Mouse (Mus musculus): ENCODE data around the gene Kpna1. TPM values are rescaled to one million over a fixed set of nuclear protein-coding genes. Genes with fewer than 3 reads are reported as not detected.
A peak's percentile ranks its signal among the peaks of the same experiment; 100 is the strongest.
"Not testable (repeated sequence)": the region's sequence is repeated elsewhere in the genome, so short reads cannot be mapped to it uniquely, and the experiment has no call there.

The Kpna1 gene
- 7.7 and 10.9 TPM in 2 replicates for polyA plus RNA-seq (2012; rRNA removed)
- polyA plus RNA-seq (2014; fragmentation: Nextera tagmentation; extraction: Ambion mirVana) = 35.0 and 36.1 TPM in 2 replicates

DNA sequence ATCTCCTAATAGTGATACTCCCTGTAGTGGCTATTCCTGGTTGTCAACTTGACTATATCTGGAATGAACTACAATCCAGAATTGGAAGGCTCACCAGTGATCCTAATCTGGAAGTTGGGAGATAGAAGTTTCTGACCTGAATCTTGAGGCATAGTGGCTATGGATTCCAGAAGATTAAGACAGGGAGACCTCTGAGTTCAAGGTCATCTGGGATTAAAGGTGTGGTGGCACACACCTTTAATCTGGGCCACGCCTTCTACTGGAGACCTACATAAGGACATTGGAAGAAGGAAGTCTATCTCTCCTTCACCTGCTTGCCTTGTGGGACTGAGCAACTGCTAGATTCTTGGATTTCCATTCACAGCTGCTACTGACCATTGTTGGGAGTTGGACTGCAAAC, at the start of gene Kpna1:
TSS of gene Kpna1 (plus strand) at position 301 of the 400 bp plus-strand sequence.
- not testable (repeated sequence) for H3K9ac ChIP-seq (replicated peaks); H3K27me3 ChIP-seq (ENCODE audit: control insufficient read depth, insufficient read depth, low read length); H3K4me3 ChIP-seq (ENCODE audit: insufficient read depth in 1 of 2, low read depth in 2 of 2, low read length in 2 of 2); H3K9me3 ChIP-seq (ENCODE audit: control insufficient read depth, low read length); DNase-seq (ENCODE audit: low read depth in 3 of 3, low spot score in 3 of 3); H3K27ac ChIP-seq; H3K36me3 ChIP-seq (replicated peaks; ENCODE audit: control insufficient read depth, insufficient read depth, low read depth); H3K4me2 ChIP-seq (ENCODE audit: low read depth); ATAC-seq (ENCODE audit: insufficient read depth)
- H3K4me1 ChIP-seq (replicated peaks; ENCODE audit: control insufficient read depth in 2 of 2, insufficient read depth in 2 of 2, low read length in 1 of 2) = peaks cover 4 to 13% of the 10 kb centered on the region in 2 experiments; a peak in 3 of 4 replicates
- WGBS (ENCODE audit: insufficient replicate concordance) = 67% methylated on average over 1 of the region's 1 CpGs

DNA sequence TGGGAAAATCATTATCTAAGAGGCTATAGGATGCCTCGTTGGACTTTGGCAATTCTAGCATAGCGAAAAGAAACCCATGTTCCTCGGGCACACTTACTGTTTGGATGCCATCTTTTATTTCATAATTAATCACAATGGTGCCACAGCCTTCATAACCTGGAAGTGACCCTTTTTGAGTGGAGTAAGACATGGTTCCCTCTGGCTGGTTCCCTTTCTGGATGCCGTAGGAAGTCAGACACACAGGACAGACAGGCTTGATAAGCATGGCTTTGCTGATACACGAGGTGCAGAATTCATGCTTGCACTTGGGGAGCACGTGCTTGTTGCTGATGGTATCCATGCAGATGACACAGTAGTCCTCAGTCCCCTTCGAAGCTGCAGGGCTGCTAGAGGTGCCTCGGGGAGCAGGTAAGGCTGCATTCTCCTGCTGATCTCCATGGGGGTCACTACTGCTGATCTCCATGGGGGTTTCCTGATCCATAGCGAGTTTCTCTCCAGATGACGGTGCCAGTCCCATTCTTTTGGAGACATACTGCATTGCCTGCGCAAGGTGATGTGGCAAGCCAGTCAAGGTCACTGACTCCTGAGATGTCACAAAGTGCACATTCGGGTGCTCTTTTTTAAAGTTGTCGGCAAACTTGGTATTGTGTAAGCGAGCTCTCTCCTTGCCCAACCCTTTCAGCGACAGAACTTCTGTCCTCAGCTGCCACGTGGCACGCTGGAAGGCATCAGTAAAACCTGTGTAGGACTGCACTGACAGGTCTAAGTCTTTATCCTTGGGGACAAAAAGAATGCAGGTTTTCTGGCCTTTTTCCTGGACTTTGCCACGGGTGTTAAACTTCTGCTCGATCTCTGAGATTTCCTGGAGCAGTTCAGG, 46.1 kb upstream of the Kpna1 start:
- DNase-seq (ENCODE audit: low read depth in 3 of 3, low spot score in 3 of 3) = no peak
- no peaks in the 10 kb centered on the region for H3K36me3 ChIP-seq (replicated peaks; ENCODE audit: control insufficient read depth, insufficient read depth, low read depth)
- no peak overlapping the region for H3K4me2 ChIP-seq (ENCODE audit: low read depth)
- no peak overlapping the region for H3K27ac ChIP-seq
- H3K9me3 ChIP-seq (ENCODE audit: control insufficient read depth, low read length) = no peaks in the 10 kb centered on the region
- H3K27me3 ChIP-seq (ENCODE audit: control insufficient read depth, insufficient read depth, low read length) = no peaks in the 10 kb centered on the region
- WGBS (ENCODE audit: insufficient replicate concordance) = 74% methylated on average over 19 of the region's 19 CpGs
- no peak for TF ChIP-seq EP300 (IDR thresholded peaks at IDR 0.05; ENCODE audit: low read depth)
- no peak for TF ChIP-seq CTCF (IDR thresholded peaks at IDR 0.05; ENCODE audit: low read depth)
- no peaks in the 10 kb centered on the region for H3K4me1 ChIP-seq (replicated peaks; ENCODE audit: control insufficient read depth in 2 of 2, insufficient read depth in 2 of 2, low read length in 1 of 2)
- H3K9ac ChIP-seq (replicated peaks) = no peak overlapping the region
- H3K4me3 ChIP-seq (ENCODE audit: insufficient read depth in 1 of 2, low read depth in 2 of 2, low read length in 2 of 2) = no peak overlapping the region
- ATAC-seq (ENCODE audit: insufficient read depth) = no peak

DNA sequence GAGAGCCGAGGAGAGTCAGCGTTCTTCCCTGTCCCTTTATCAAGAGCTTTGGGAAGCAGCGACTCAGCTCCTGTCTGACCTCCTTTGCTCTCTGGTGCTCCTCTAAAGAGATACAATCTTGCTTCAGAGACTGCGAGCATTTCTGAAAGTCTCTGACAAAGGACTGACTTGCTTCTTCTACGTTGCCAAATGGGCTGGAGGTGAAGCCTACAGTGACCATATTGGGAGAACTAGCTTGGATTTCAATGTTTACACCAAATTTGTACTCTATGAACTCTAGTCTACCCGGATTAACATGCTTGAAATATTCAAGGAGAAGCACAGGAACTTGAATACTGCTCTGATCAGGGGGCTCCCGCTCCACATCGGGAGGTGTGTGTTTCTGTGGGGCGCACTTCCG, 45.4 kb upstream of the Kpna1 start:
- no peak for ATAC-seq (ENCODE audit: insufficient read depth)

DNA sequence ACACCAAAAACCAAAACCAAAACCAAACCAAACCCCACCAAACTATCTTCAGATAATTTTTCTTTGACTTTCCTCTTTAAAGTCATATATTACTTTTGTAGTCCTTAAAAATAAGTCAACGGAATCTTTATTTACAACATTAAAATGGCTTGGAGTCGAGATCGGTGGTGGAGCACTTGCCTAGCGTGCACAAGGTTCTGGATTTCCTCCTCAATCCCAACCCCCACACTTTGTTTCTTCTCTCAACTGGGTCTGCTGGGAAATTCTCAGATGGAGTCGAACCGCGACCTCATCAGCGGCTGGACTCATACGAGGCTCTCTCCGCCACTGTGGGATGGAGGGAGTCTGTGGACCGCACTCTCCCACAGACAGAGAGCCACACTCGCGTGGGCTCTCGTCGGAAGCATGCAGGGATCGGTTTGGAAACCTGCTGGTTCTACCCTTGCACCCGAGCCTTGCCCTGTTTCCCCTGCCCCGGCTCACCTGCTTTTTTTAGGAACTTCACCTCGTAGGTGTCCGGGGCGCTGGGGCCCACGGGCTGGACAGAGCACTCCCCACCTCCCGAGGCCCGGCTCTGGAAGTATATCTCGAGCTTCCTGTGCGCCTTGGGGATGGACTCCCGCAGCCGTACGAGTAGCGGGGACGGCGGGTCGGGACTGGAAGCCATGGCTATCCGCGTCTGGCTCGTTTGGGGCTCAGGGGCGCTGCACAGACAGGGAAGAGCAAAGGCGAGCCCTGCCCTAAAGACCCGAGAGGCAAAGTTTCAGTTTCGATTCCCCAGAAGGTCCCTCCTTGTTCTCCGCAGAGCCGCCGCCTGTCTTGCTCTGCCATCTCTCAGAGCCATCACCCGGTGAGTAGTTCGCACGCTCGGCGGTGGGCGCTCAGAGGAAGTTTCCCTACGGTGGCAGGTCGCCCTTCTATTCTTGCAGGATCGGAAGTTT, 40.1 kb upstream of the Kpna1 start, which contains the start of the genes Parp9 and Dtx3l:
TSS of gene Parp9 (plus strand) at position 260 of the 941 bp plus-strand sequence.
TSS of gene Dtx3l (minus strand) at position 941 of the 941 bp plus-strand sequence.
- peaks cover 2% of the 10 kb centered on the region for H3K36me3 ChIP-seq (replicated peaks; ENCODE audit: control insufficient read depth, insufficient read depth, low read depth)
- H3K27me3 ChIP-seq (ENCODE audit: control insufficient read depth, insufficient read depth, low read length) = no peaks in the 10 kb centered on the region
- TF ChIP-seq EP300 (IDR thresholded peaks at IDR 0.05; ENCODE audit: low read depth) (no peak), CTCF (IDR thresholded peaks at IDR 0.05; ENCODE audit: low read depth) (no peak)
- peak; percentile 44 to 65 (median 47) for DNase-seq (ENCODE audit: low read depth in 3 of 3, low spot score in 3 of 3)
- peak; percentile 78 for ATAC-seq (ENCODE audit: insufficient read depth)
- H3K4me1 ChIP-seq (replicated peaks; ENCODE audit: control insufficient read depth in 2 of 2, insufficient read depth in 2 of 2, low read length in 1 of 2) = peaks cover 0 to 8% of the 10 kb centered on the region in 2 experiments; a peak in 1 of 4 replicates
- peak within 1 kb of the TSS; percentile 85 for H3K4me2 ChIP-seq (ENCODE audit: low read depth)
- no peaks in the 10 kb centered on the region for H3K9me3 ChIP-seq (ENCODE audit: control insufficient read depth, low read length)
- H3K27ac ChIP-seq = peak within 1 kb of the TSS; percentile 39
- WGBS (ENCODE audit: insufficient replicate concordance) = under 1% methylated on average over 52 of the region's 52 CpGs
- peak within 1 kb of the TSS; percentile 87 for H3K9ac ChIP-seq (replicated peaks)
- H3K4me3 ChIP-seq (ENCODE audit: insufficient read depth in 1 of 2, low read depth in 2 of 2, low read length in 2 of 2) = peak within 1 kb of the TSS; percentile 80 to 88

More for the DNA sequence above, 45.4 kb upstream of the Kpna1 start:
- Histone ChIP-seq H3K9ac (replicated peaks) (no peak overlapping the region), H3K27ac (no peak overlapping the region), H3K4me3 (ENCODE audit: insufficient read depth in 1 of 2, low read depth in 2 of 2, low read length in 2 of 2) (no peak overlapping the region), H3K9me3 (ENCODE audit: control insufficient read depth, low read length) (no peaks in the 10 kb centered on the region), H3K4me1 (replicated peaks; ENCODE audit: control insufficient read depth in 2 of 2, insufficient read depth in 2 of 2, low read length in 1 of 2) (peaks cover 0 to 2% of the 10 kb centered on the region in 2 experiments; a peak in 1 of 4 replicates), H3K27me3 (ENCODE audit: control insufficient read depth, insufficient read depth, low read length) (no peaks in the 10 kb centered on the region), H3K4me2 (ENCODE audit: low read depth) (no peak overlapping the region), H3K36me3 (replicated peaks; ENCODE audit: control insufficient read depth, insufficient read depth, low read depth) (no peaks in the 10 kb centered on the region)
- no peak for DNase-seq (ENCODE audit: low read depth in 3 of 3, low spot score in 3 of 3)
- TF ChIP-seq EP300 (IDR thresholded peaks at IDR 0.05; ENCODE audit: low read depth) = no peak
- TF ChIP-seq CTCF (IDR thresholded peaks at IDR 0.05; ENCODE audit: low read depth) = no peak
- WGBS (ENCODE audit: insufficient replicate concordance) = 79% methylated on average over 10 of the region's 10 CpGs

Data from liver, embryonic 14.5 days (tissue).